Mouse (Mus musculus): ENCODE measurements at regions not wholly inside any gene's neighbourhood (a gene's known extent, or its start where the extent isn't known, plus 50 kb on each side); places are given as distances from the start of the nearest gene placed in this dataset.

DNA sequence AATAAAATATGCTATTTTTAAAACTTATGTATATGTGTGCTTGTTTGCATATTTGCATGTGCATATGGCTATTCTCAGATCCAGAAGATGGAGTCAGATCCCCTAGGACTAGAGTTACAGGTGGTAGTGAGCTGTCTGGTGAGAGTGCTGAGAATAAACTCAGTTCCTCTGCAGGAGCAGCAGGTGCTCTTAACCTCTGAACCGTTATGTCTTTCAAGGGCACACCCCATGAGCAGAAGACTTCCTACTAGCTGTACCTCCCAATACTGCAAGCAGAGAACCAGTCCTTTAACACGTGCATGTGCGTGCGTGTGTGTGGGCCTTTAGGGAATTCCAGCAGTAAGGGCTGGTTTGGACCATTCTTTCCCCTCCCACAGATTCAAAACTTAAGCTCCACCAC, 85.9 kb upstream of the Akt3 start:
- TF ChIP-seq CTCF (IDR thresholded peaks at IDR 0.05; ENCODE audit: control insufficient read depth, insufficient read depth, insufficient replicate concordance, low read depth, low read length): no peak
- TF ChIP-seq POLR2A (IDR thresholded peaks at IDR 0.05; ENCODE audit: control insufficient read depth, low read depth, low read length): no peak

Data from testis, adult 2 months (tissue).